Mouse (Mus musculus): ENCODE data around the gene Madcam1.

- TF ChIP-seq POLR2A (IDR thresholded peaks at IDR 0.05; ENCODE audit: borderline replicate concordance, insufficient read depth, low read length) = 0 out of 2 replicates have a peak, but pooled peaks have one; percentile 24
- TF ChIP-seq CTCF (IDR thresholded peaks at IDR 0.05; ENCODE audit: borderline replicate concordance, insufficient read depth, low read depth, low read length) = no peak
These were observed 52.1 kb downstream of the Madcam1 start, which contains the start of gene Hcn2 for GRCm38 (mm10) chr10:79716254-79716987.
